Mouse (Mus musculus): Measurements from ENCODE around the gene Dlk1. TPM values are rescaled to one million over a fixed set of nuclear protein-coding genes. Genes with fewer than 3 reads are reported as not detected.

Dlk1 gene
- polyA plus RNA-seq, 1 experiment, result 96.3 TPM

GRCm38 (mm10) chr12:109437559-109438350, 14.9 kb upstream of the Dlk1 start:
- H3K9me3 ChIP-seq, result no peaks in the 10 kb centered on the region

GRCm38 (mm10) chr12:109438383-109438782, 14.2 kb upstream of the Dlk1 start:
- Histone ChIP-seq H3K36me3 (replicated peaks; ENCODE audit: low read length) (no peaks in the 10 kb centered on the region), H3K4me3 (replicated peaks) (no peak overlapping the region), H3K4me1 (peaks cover 66% of the 10 kb centered on the region), H3K27me3 (replicated peaks) (peaks cover 24% of the 10 kb centered on the region), H3K9me3 (no peaks in the 10 kb centered on the region)
- TF ChIP-seq GATA1 (IDR thresholded peaks at IDR 0.05; ENCODE audit: borderline replicate concordance, low read length) (no peak), FLI1 (IDR thresholded peaks at IDR 0.05; ENCODE audit: low read length) (no peak)

More at GRCm38 (mm10) chr12:109437559-109438350, 14.9 kb upstream of the Dlk1 start:
- Histone ChIP-seq H3K4me3 (replicated peaks) (peak overlapping the region; percentile 89), H3K4me1 (peaks cover 66% of the 10 kb centered on the region), H3K36me3 (replicated peaks; ENCODE audit: low read length) (no peaks in the 10 kb centered on the region), H3K27me3 (replicated peaks) (peaks cover 26% of the 10 kb centered on the region)
- TF ChIP-seq FLI1 (IDR thresholded peaks at IDR 0.05; ENCODE audit: low read length), result no peak
- no peak for TF ChIP-seq GATA1 (IDR thresholded peaks at IDR 0.05; ENCODE audit: borderline replicate concordance, low read length)

GRCm38 (mm10) chr12:109439974-109440373, 12.6 kb upstream of the Dlk1 start:
- TF ChIP-seq FLI1 (IDR thresholded peaks at IDR 0.05; ENCODE audit: low read length), result no peak
- no peak for TF ChIP-seq GATA1 (IDR thresholded peaks at IDR 0.05; ENCODE audit: borderline replicate concordance, low read length)
- Histone ChIP-seq H3K4me1 (peaks cover 69% of the 10 kb centered on the region), H3K27me3 (replicated peaks) (peaks cover 22% of the 10 kb centered on the region), H3K36me3 (replicated peaks; ENCODE audit: low read length) (no peaks in the 10 kb centered on the region), H3K4me3 (replicated peaks) (no peak overlapping the region), H3K9me3 (no peaks in the 10 kb centered on the region)

DNA sequence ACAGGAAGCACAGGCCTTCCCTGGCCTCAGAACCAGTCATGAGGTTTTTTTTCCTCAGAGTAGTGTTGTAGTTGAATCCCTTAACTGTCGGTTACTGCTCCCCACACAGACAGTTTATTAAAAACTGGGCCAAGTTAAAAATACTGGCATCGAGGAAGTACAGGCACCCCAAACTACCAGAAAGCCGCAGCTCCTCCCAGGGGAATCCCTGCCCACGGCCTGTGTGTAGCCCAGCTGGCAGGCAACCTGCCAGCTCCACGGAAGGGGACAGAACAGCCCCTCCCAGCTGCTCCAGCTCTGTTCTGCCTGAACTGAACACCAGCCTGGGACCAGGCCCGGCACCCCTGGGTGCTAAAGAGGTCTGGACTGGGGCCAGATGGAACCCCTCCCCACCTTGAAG, 11.3 kb upstream of the Dlk1 start:
- Histone ChIP-seq H3K4me3 (replicated peaks) (peak overlapping the region; percentile 57), H3K4me1 (peaks cover 77% of the 10 kb centered on the region), H3K27me3 (replicated peaks) (peaks cover 30% of the 10 kb centered on the region), H3K9me3 (no peaks in the 10 kb centered on the region), H3K36me3 (replicated peaks; ENCODE audit: low read length) (no peaks in the 10 kb centered on the region)
- no peak for TF ChIP-seq FLI1 (IDR thresholded peaks at IDR 0.05; ENCODE audit: low read length)
- no peak for TF ChIP-seq GATA1 (IDR thresholded peaks at IDR 0.05; ENCODE audit: borderline replicate concordance, low read length)

GRCm38 (mm10) chr12:109442115-109442514, 10.5 kb upstream of the Dlk1 start:
- TF ChIP-seq GATA1 (IDR thresholded peaks at IDR 0.05; ENCODE audit: borderline replicate concordance, low read length), result no peak
- no peak for TF ChIP-seq FLI1 (IDR thresholded peaks at IDR 0.05; ENCODE audit: low read length)
- no peaks in the 10 kb centered on the region for H3K36me3 ChIP-seq (replicated peaks; ENCODE audit: low read length)
- H3K9me3 ChIP-seq, result no peaks in the 10 kb centered on the region
- peaks cover 26% of the 10 kb centered on the region for H3K27me3 ChIP-seq (replicated peaks)
- H3K4me1 ChIP-seq, result peaks cover 77% of the 10 kb centered on the region
- H3K4me3 ChIP-seq (replicated peaks), result no peak overlapping the region

- Histone ChIP-seq H3K36me3 (replicated peaks; ENCODE audit: low read length) (no peaks in the 10 kb centered on the region), H3K9me3 (no peaks in the 10 kb centered on the region), H3K4me1 (peaks cover 70% of the 10 kb centered on the region), H3K27me3 (replicated peaks) (peaks cover 33% of the 10 kb centered on the region), H3K4me3 (replicated peaks) (no peak overlapping the region)
- TF ChIP-seq GATA1 (IDR thresholded peaks at IDR 0.05; ENCODE audit: borderline replicate concordance, low read length) (no peak), FLI1 (IDR thresholded peaks at IDR 0.05; ENCODE audit: low read length) (no peak)
These were observed 9.3 kb upstream of the Dlk1 start for GRCm38 (mm10) chr12:109443276-109443675.

GRCm38 (mm10) chr12:109444999-109445398, 7.6 kb upstream of the Dlk1 start:
- H3K4me3 ChIP-seq (replicated peaks), result no peak overlapping the region
- H3K4me1 ChIP-seq, result peaks cover 65% of the 10 kb centered on the region
- no peaks in the 10 kb centered on the region for H3K9me3 ChIP-seq
- peaks cover 46% of the 10 kb centered on the region for H3K27me3 ChIP-seq (replicated peaks)
- no peaks in the 10 kb centered on the region for H3K36me3 ChIP-seq (replicated peaks; ENCODE audit: low read length)
- no peak for TF ChIP-seq FLI1 (IDR thresholded peaks at IDR 0.05; ENCODE audit: low read length)
- TF ChIP-seq GATA1 (IDR thresholded peaks at IDR 0.05; ENCODE audit: borderline replicate concordance, low read length), result no peak

DNA sequence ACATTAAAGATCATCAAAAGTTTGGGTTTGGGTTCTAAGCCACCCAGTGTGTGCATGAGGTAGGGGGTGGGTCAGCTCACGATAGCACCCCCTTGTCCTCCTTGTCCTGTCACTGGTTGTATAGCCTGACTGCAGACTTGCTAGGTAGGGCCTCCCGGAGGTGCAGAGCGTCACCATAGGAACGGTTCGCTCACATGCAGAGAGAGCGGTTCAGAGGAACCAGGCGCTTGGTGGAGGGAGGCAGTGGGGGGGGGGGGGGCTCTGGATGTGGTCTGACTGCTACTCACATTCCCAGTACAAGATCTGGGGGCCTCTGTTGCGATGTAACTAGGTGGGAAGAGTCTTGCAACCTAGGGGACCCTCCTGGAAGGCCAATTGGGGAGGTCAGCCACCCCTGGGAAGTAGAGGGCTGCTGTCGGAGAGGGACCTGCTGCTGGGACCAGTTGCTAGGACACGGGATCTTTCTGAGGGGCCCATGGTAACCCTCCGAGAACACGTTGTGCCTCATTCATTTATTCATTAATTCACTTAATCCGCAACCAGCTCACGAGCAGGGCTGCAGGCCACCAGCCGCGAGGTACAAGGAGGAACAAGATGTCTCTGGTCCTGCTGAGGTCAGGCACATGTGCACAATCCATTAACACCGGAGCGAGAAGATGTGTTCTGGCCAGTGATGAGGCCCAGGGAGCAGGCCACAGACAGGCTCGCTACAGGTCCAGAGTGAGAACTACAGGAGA, 7.0 kb upstream of the Dlk1 start:
- Histone ChIP-seq H3K36me3 (replicated peaks; ENCODE audit: low read length) (no peaks in the 10 kb centered on the region), H3K27me3 (replicated peaks) (peaks cover 53% of the 10 kb centered on the region), H3K9me3 (no peaks in the 10 kb centered on the region), H3K4me1 (peaks cover 65% of the 10 kb centered on the region), H3K4me3 (replicated peaks) (peak overlapping the region; percentile 86)
- TF ChIP-seq FLI1 (IDR thresholded peaks at IDR 0.05; ENCODE audit: low read length) (no peak), GATA1 (IDR thresholded peaks at IDR 0.05; ENCODE audit: borderline replicate concordance, low read length) (no peak)

GRCm38 (mm10) chr12:109446236-109446941, 6.2 kb upstream of the Dlk1 start:
- peaks cover 60% of the 10 kb centered on the region for H3K27me3 ChIP-seq (replicated peaks)
- H3K36me3 ChIP-seq (replicated peaks; ENCODE audit: low read length), result no peaks in the 10 kb centered on the region
- H3K4me1 ChIP-seq, result peaks cover 63% of the 10 kb centered on the region
- H3K4me3 ChIP-seq (replicated peaks), result peak overlapping the region; percentile 86
- no peak for TF ChIP-seq FLI1 (IDR thresholded peaks at IDR 0.05; ENCODE audit: low read length)
- TF ChIP-seq GATA1 (IDR thresholded peaks at IDR 0.05; ENCODE audit: borderline replicate concordance, low read length), result no peak
- no peaks in the 10 kb centered on the region for H3K9me3 ChIP-seq
